Mouse (Mus musculus) spleen, adult 2 months (tissue): ENCODE measurements around the gene Gm20388.

Source experiments
- CTCF ChIP-seq: fragments of 200-500 bp; IDR thresholded peaks from 2 replicates; pipeline ENCODE4 v1.5.1; 2011; ENCODE audit warnings: mild to moderate bottlenecking, inconsistent platforms; ENCODE audit not compliant: insufficient read depth, insufficient read length, insufficient replicate concordance; ENCODE audit errors: extremely low read depth
- POLR2A ChIP-seq: fragments of 200-500 bp; IDR thresholded peaks from 2 replicates; pipeline ENCODE4 v1.6.1; 2011; ENCODE audit warnings: low read depth, low read length, inconsistent platforms

GRCm38 (mm10) chr8:123445981-123446380, 3535.3 kb downstream of the Gm20388 start:
- TF ChIP-seq POLR2A (no peak), CTCF (no peak)
